Comparison of ENCODE assay signal across 26 mouse cellular contexts in the genomic region with DNA sequence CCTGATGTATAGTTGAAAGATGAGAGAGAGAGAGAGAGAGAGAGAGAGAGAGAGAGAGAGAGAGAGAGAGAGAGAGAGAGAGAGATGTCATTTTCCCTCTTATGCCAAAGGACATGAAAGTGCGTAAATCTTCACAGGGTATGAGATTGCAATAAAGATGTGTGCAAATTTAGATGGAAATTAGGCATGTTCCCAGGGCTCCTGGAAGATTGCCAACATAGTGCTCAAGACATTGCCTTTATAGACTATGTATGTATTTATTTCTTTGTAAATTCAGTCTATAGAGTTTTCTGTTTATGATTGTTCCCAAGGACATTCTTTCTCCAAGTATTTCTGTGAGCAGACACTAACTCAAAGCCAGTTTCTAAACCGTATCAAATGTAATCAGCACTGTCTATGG.
"Had no signal": no experiment of that assay in that cellular context is flagged by ENCODE, and none has a peak within 500 bp of the region (broad histone marks: within the 10 kb centered on the region; RNA-seq: fewer than 3 reads in every experiment).

No protein-coding gene starts in this region.

- ATAC-seq: hindbrain, postnatal 0 days; intestine, embryonic 16.5 days had no signal

- H3K27me3 ChIP-seq: heart, embryonic 13.5 days; heart, embryonic 15.5 days; hindbrain, embryonic 13.5 days; hindbrain, embryonic 15.5 days; kidney, embryonic 15.5 days; limb, embryonic 12.5 days; liver, embryonic 13.5 days had no signal

- H3K4me3 ChIP-seq: heart, adult 2 months; heart, embryonic 13.5 days; heart, embryonic 15.5 days; hindbrain, embryonic 13.5 days; hindbrain, embryonic 15.5 days; kidney, embryonic 15.5 days; left cerebral cortex, adult 2 months; limb, embryonic 10.5 days; limb, embryonic 12.5 days; liver, embryonic 13.5 days had no signal

- H3K4me2 ChIP-seq: heart, embryonic 11.5 days; heart, embryonic 13.5 days; heart, embryonic 15.5 days; hindbrain, embryonic 13.5 days; hindbrain, embryonic 15.5 days; kidney, embryonic 15.5 days; limb, embryonic 12.5 days; liver, embryonic 11.5 days; liver, embryonic 13.5 days had no signal

- H3K36me3 ChIP-seq: heart, embryonic 13.5 days; heart, embryonic 15.5 days; hindbrain, embryonic 13.5 days; hindbrain, embryonic 15.5 days; kidney, embryonic 15.5 days; limb, embryonic 10.5 days; limb, embryonic 12.5 days; liver, embryonic 13.5 days had no signal

- H3K4me1 ChIP-seq: heart, embryonic 13.5 days; heart, embryonic 15.5 days; hindbrain, embryonic 13.5 days; hindbrain, embryonic 15.5 days; kidney, embryonic 15.5 days; limb, embryonic 10.5 days; limb, embryonic 12.5 days; liver, embryonic 13.5 days had no signal

- H3K9me3 ChIP-seq: heart, embryonic 13.5 days; heart, embryonic 15.5 days; hindbrain, embryonic 13.5 days; hindbrain, embryonic 15.5 days; kidney, embryonic 15.5 days; limb, embryonic 10.5 days; limb, embryonic 12.5 days; liver, embryonic 13.5 days had no signal

- DNase-seq: gastrocnemius, postnatal 14 days; gastrocnemius, postnatal 36 days; heart, adult 11 months; heart, adult 2 months; heart, postnatal 14 days; heart, postnatal 36 days; kidney, adult 11 months; kidney, adult 2 months; kidney, adult 9 months; kidney, postnatal 14 days; kidney, postnatal 36 days; liver; liver, embryonic 13.5 days had no signal

- H3K27ac ChIP-seq: heart, adult 2 months; heart, embryonic 13.5 days; heart, embryonic 15.5 days; hindbrain, embryonic 13.5 days; hindbrain, embryonic 15.5 days; hindbrain, postnatal 0 days; kidney, embryonic 15.5 days; kidney, postnatal 0 days; left cerebral cortex, adult 2 months; limb, embryonic 10.5 days; limb, embryonic 12.5 days; liver, embryonic 13.5 days had no signal

- H3K9ac ChIP-seq: heart, embryonic 13.5 days; heart, embryonic 15.5 days; hindbrain, embryonic 13.5 days; hindbrain, embryonic 15.5 days; kidney, embryonic 15.5 days; limb, embryonic 12.5 days; liver, embryonic 13.5 days had no signal
